8 mouse cellular contexts compared by ENCODE assay signal in genomic region chr9:121351388-121352078, GRCm38 (mm10). TPM values are rescaled to one million over a fixed set of nuclear protein-coding genes. Genes with fewer than 3 reads are reported as not detected.
A peak's percentile ranks its signal among the peaks of the same experiment; 100 is the strongest.
DNase-seq lines count a peak whose midpoint lies in the region; ATAC-seq and TF ChIP-seq lines count a peak whose summit lies in the region.

No protein-coding gene starts in this region.

- H3K27ac ChIP-seq in forebrain, embryonic 10.5 days, result peak overlapping the region; percentile 73
- H3K27ac ChIP-seq in forebrain, embryonic 15.5 days (replicated peaks), result no peak overlapping the region
- peak overlapping the region; percentile 42; the same call in 1 of the 2 replicates for H3K27ac ChIP-seq in lung, embryonic 14.5 days (ENCODE audit: low read depth)
- 0 out of 2 replicates have a peak overlapping the region, but pooled peaks have one; percentile 50 for H3K27ac ChIP-seq in hindbrain, embryonic 16.5 days (ENCODE audit: low read depth, low read length)

- TF ChIP-seq POLR2A in lung, adult 2 months (IDR thresholded peaks at IDR 0.05; ENCODE audit: borderline replicate concordance, extremely low read depth, low read depth, low read length), result no peak

- no peaks in the 10 kb centered on the region for H3K27me3 ChIP-seq in forebrain, embryonic 10.5 days (ENCODE audit: poor library complexity, severe bottlenecking)
- H3K27me3 ChIP-seq in forebrain, embryonic 15.5 days, result no peaks in the 10 kb centered on the region
- H3K27me3 ChIP-seq in lung, embryonic 14.5 days (ENCODE audit: insufficient read depth, low read length), result no peaks in the 10 kb centered on the region
- no peaks in the 10 kb centered on the region for H3K27me3 ChIP-seq in hindbrain, embryonic 16.5 days (replicated peaks; ENCODE audit: control insufficient read depth, insufficient read depth, low read length)

- ATAC-seq in forebrain, embryonic 15.5 days (replicated peaks), result no peak
- ATAC-seq in lung, embryonic 14.5 days (ENCODE audit: insufficient read depth), result no peak
- no peak for ATAC-seq in hindbrain, embryonic 16.5 days
- ATAC-seq in activated CD4-positive, CD25-positive, alpha-beta regulatory T cell, adult 4 months, result no peak

- no peaks in the 10 kb centered on the region for H3K9me3 ChIP-seq in forebrain, embryonic 10.5 days
- no peaks in the 10 kb centered on the region for H3K9me3 ChIP-seq in forebrain, embryonic 15.5 days
- no peaks in the 10 kb centered on the region for H3K9me3 ChIP-seq in lung, embryonic 14.5 days (ENCODE audit: low read depth, low read length)
- H3K9me3 ChIP-seq in hindbrain, embryonic 16.5 days (ENCODE audit: control insufficient read depth, low read length), result no peaks in the 10 kb centered on the region

- 59% methylated on average over 9 of the region's 9 CpGs for WGBS in forebrain, embryonic 10.5 days
- WGBS in forebrain, embryonic 15.5 days, result 58% methylated on average over 9 of the region's 9 CpGs
- 47% methylated on average over 9 of the region's 9 CpGs for WGBS in lung, embryonic 14.5 days
- 29% methylated on average over 9 of the region's 9 CpGs for WGBS in lung, adult 2 months
- WGBS in hindbrain, embryonic 16.5 days, result 42% methylated on average over 9 of the region's 9 CpGs

- no peak for DNase-seq in forebrain, embryonic 10.5 days (ENCODE audit: extremely low spot score, low spot score)
- no peak for DNase-seq in lung, embryonic 14.5 days
- DNase-seq in lung, adult 2 months, result no peak
- peak; percentile 41 for DNase-seq in retina, embryonic 14.5 days (ENCODE audit: low spot score)
- DNase-seq in left cerebral cortex, adult 9 months (ENCODE audit: low spot score in 2 of 2), result no peak

- TF ChIP-seq CTCF in lung, embryonic 14.5 days (IDR thresholded peaks at IDR 0.05; ENCODE audit: low read depth), result no peak
- TF ChIP-seq CTCF in lung, adult 2 months (IDR thresholded peaks at IDR 0.05; ENCODE audit: insufficient read depth, low read length), result no peak

- H3K4me3 ChIP-seq in forebrain, embryonic 10.5 days, result no peak overlapping the region
- no peak overlapping the region for H3K4me3 ChIP-seq in forebrain, embryonic 15.5 days
- H3K4me3 ChIP-seq in lung, embryonic 14.5 days (ENCODE audit: low read depth, low read length), result no peak overlapping the region
- no peak overlapping the region for H3K4me3 ChIP-seq in lung, adult 2 months (replicated peaks; ENCODE audit: extremely low read depth, low read depth, low read length)
- no peak overlapping the region for H3K4me3 ChIP-seq in hindbrain, embryonic 16.5 days (ENCODE audit: low read length)

- peaks cover 85% of the 10 kb centered on the region for H3K4me1 ChIP-seq in forebrain, embryonic 10.5 days
- peaks cover 64% of the 10 kb centered on the region for H3K4me1 ChIP-seq in forebrain, embryonic 15.5 days
- peaks cover 44% of the 10 kb centered on the region for H3K4me1 ChIP-seq in lung, embryonic 14.5 days (ENCODE audit: insufficient read depth)
- peaks cover 47% of the 10 kb centered on the region for H3K4me1 ChIP-seq in lung, adult 2 months (ENCODE audit: control insufficient read depth, insufficient read depth, low read length)
- peaks cover 44% of the 10 kb centered on the region for H3K4me1 ChIP-seq in hindbrain, embryonic 16.5 days (ENCODE audit: control insufficient read depth, insufficient read depth, low read depth, low read length)

- H3K36me3 ChIP-seq in forebrain, embryonic 10.5 days (replicated peaks), result no peaks in the 10 kb centered on the region
- no peaks in the 10 kb centered on the region for H3K36me3 ChIP-seq in forebrain, embryonic 15.5 days
- no peaks in the 10 kb centered on the region for H3K36me3 ChIP-seq in lung, embryonic 14.5 days (ENCODE audit: insufficient read depth)
- H3K36me3 ChIP-seq in hindbrain, embryonic 16.5 days (ENCODE audit: control insufficient read depth, insufficient read depth, low read length), result no peaks in the 10 kb centered on the region

- no peak overlapping the region for H3K4me2 ChIP-seq in forebrain, embryonic 15.5 days (replicated peaks)
- no peak overlapping the region for H3K4me2 ChIP-seq in lung, embryonic 14.5 days
- no peak overlapping the region for H3K4me2 ChIP-seq in hindbrain, embryonic 16.5 days (ENCODE audit: low read length)

- no peak overlapping the region for H3K9ac ChIP-seq in forebrain, embryonic 15.5 days (replicated peaks)
- peak overlapping the region; percentile 32; the same call in 1 of the 2 replicates for H3K9ac ChIP-seq in lung, embryonic 14.5 days
- H3K9ac ChIP-seq in hindbrain, embryonic 16.5 days (ENCODE audit: low read depth, low read length), result no peak overlapping the region

RNA-seq across cellular contexts. Expression of gene Trak1, which starts 54.2 kb away (rescaled TPM):
- 24.7 and 27.4 TPM in 2 replicates for polyA plus RNA-seq in forebrain, embryonic 10.5 days (2016; fragmentation: Nextera tagmentation; extraction: Ambion mirVana)
- polyA plus RNA-seq in forebrain, embryonic 15.5 days (2015; fragmentation: Nextera tagmentation; extraction: Ambion mirVana), result 75.8 and 78.7 TPM in 2 replicates
- polyA plus RNA-seq in lung, embryonic 14.5 days (2014; fragmentation: Nextera tagmentation; extraction: Ambion mirVana), result 20.8 and 20.9 TPM in 2 replicates
- polyA plus RNA-seq in lung, adult 2 months (2012; rRNA removed), result 73.9 and 88.5 TPM in 2 replicates
- 57.8 and 59.3 TPM in 2 replicates for polyA plus RNA-seq in hindbrain, embryonic 16.5 days (2015; fragmentation: Nextera tagmentation; extraction: Ambion mirVana)
- polyA plus RNA-seq in activated CD4-positive, CD25-positive, alpha-beta regulatory T cell, adult 4 months (2017; shearing (Covaris generic)), result 10 to 100 TPM in 1 of 2 experiments, 1 to 10 TPM in 1; 9.4 to 11.2 TPM
